Mouse (Mus musculus) heart, postnatal 0 days (tissue): ENCODE data around the gene Zfp768. TPM values are rescaled to one million over a fixed set of nuclear protein-coding genes. Genes with fewer than 3 reads are reported as not detected.
A peak's percentile ranks its signal among the peaks of the same experiment; 100 is the strongest.

ENCODE experiments used
- ATAC-seq: fragments of 200-750 bp; cut with Nextera tagmentation; 2 replicates; pipeline ENCODE4 v1.8.0; 2017; ENCODE audit warnings: low read depth, moderate number of reproducible peaks, moderate library complexity; ENCODE audit not compliant: insufficient read depth
- DNase-seq: peaks from one replicate; pipeline ENCODE4 v3.0.0-alpha.2; 2016; ENCODE audit warnings: low spot score
- H3K27ac ChIP-seq: fragments of 300-500 bp; sonication (generic); 2 replicates; pipeline ENCODE4 v1.5.1; 2014; ENCODE audit warnings: low read depth, mild to moderate bottlenecking
- H3K27me3 ChIP-seq: fragments of 300-500 bp; sonication (generic); 2 replicates; pipeline ENCODE4 v1.6.1; 2014; ENCODE audit warnings: low read length, mixed read lengths; ENCODE audit not compliant: control insufficient read depth, insufficient read depth
- H3K36me3 ChIP-seq: fragments of 300-500 bp; sonication (generic); replicated peaks from 2 replicates; pipeline ENCODE4 v1.6.1; 2014; ENCODE audit warnings: low read length, mixed read lengths; ENCODE audit not compliant: control insufficient read depth, insufficient read depth
- H3K4me1 ChIP-seq: fragments of 300-500 bp; sonication (generic); 2 replicates; pipeline ENCODE4 v1.6.1; 2014; ENCODE audit warnings: antibody characterized with exemption; ENCODE audit not compliant: control insufficient read depth, insufficient read depth
- H3K4me2 ChIP-seq: fragments of 300-500 bp; sonication (generic); 2 replicates; pipeline ENCODE4 v1.6.1; 2014; ENCODE audit warnings: low read depth, mild to moderate bottlenecking, low read length, moderate library complexity
- H3K4me3 ChIP-seq: fragments of 300-500 bp; sonication (generic); 2 replicates; pipeline ENCODE4 v1.5.1; 2014; ENCODE audit warnings: low read depth, low read length
- H3K9ac ChIP-seq: fragments of 300-500 bp; sonication (generic); replicated peaks from 2 replicates; pipeline ENCODE4 v1.6.1; 2014; ENCODE audit warnings: low read depth, low read length, mixed read lengths
- H3K9me3 ChIP-seq: fragments of 300-500 bp; sonication (generic); replicated peaks from 2 replicates; pipeline ENCODE4 v1.6.1; 2016; ENCODE audit warnings: low read length; ENCODE audit not compliant: control insufficient read depth
- CTCF ChIP-seq: IDR thresholded peaks from 2 replicates; pipeline ENCODE4 v1.5.1; 2016; ENCODE audit warnings: antibody characterized with exemption, control low read depth, low read depth
- EP300 ChIP-seq: IDR thresholded peaks from 2 replicates; pipeline ENCODE4 v1.6.1; 2016; ENCODE audit warnings: antibody characterized with exemption, low read depth
- WGBS: fragments of 180-500 bp; shearing (Covaris S2); extraction: QIAGEN DNeasy Blood & Tissue Kit; methylation state at CpG from one replicate; pipeline ENCODE4 v1.1.7; 2014; 5-methylcytosine and 5-hydroxymethylcytosine counted together
- polyA plus RNA-seq: library from polyadenylated mRNA; unstranded; fragments of >200 nt; fragmentation: Nextera tagmentation; extraction: Ambion mirVana; gene quantifications from 2 replicates; pipeline ENCODE4 v1.2.1, GENCODE M21; 2015
- total RNA-seq: library from RNA; depleted of rRNA; stranded (reverse); fragments of >200 nt; gene quantifications from 2 replicates; pipeline ENCODE4 v1.2.3, GENCODE M21; 2014; ENCODE audit warnings: low replicate concordance

The Zfp768 gene
- total and polyA plus RNA-seq, 2 experiments from 2014 or later, result 22.0 to 54.3 TPM

GRCm38 (mm10) chr7:127355796-127356195, 10.4 kb upstream of the Zfp768 start:
- 47% methylated on average over 3 of the region's 3 CpGs for WGBS
- Histone ChIP-seq H3K27ac (no peak overlapping the region), H3K36me3 (no peaks in the 10 kb centered on the region), H3K9me3 (no peaks in the 10 kb centered on the region), H3K4me1 (no peaks in the 10 kb centered on the region), H3K4me2 (no peak overlapping the region), H3K9ac (no peak overlapping the region), H3K27me3 (no peaks in the 10 kb centered on the region), H3K4me3 (no peak overlapping the region)
- no peak for TF ChIP-seq CTCF
- TF ChIP-seq EP300, result no peak
- ATAC-seq, result no peak
- no peak for DNase-seq

DNA sequence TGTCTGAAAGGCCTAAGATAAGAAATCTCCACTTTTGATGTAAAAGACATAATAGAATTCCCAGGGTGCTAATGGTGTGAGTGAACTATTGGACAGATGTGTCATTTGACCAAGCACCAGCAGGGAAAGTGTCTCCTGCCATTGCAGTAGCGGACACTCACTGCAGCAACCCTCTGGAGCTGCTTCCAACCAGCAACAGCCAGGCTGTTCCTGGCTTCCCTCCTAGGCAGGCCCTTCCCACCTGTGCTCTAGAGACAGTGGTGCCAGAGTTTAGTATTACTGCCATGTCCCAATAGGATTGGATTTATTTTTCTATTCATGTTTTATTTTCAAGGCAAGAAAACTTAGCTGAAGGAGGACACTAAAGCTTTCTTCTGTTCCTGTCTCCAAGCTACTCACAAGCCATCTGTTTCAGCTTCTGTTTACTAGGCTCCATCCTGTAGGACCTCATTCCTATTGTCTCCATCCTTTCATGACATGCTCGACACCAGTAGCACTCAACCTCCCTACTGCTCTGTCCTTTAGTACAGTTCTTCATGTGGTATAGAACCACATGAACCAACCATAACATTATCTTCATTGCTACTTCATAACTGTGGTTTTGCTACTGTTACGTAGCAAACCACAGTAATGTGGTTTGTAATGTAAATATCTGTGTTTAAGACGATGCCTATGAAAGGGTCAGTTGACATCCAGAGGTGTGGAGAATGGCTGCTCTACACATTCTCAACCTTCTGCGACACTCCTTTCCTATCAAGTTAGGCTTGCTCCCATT, 6.0 kb upstream of the Zfp768 start:
- no peak overlapping the region for H3K27ac ChIP-seq
- no peak for DNase-seq
- no peaks in the 10 kb centered on the region for H3K36me3 ChIP-seq
- H3K4me1 ChIP-seq, result peaks cover 9% of the 10 kb centered on the region
- no peaks in the 10 kb centered on the region for H3K27me3 ChIP-seq
- H3K9me3 ChIP-seq, result no peaks in the 10 kb centered on the region
- TF ChIP-seq EP300 (no peak), CTCF (no peak)
- no peak overlapping the region for H3K4me2 ChIP-seq
- H3K9ac ChIP-seq, result no peak overlapping the region
- H3K4me3 ChIP-seq, result no peak overlapping the region
- no peak for ATAC-seq
- 80% methylated on average over 5 of the region's 5 CpGs for WGBS

DNA sequence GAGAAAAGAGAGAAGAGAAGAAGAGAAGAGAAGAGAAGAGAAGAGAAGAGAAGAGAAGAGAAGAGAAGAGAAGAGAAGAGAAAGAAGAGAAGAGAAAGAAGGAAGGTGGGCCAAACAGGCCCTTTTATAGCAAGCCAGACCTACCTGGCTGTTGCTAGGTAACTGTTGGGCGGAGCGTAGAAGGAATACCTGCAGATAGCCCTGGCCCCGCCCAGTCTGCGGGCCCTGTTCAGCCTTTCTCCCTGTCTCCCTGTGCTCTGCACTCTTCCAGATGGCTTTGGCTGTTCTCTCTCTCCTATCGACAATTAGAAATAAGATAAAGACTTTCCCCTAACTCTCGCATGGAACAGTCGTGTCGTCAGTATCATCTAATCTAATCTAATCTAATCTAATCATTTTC, 1.3 kb upstream of the Zfp768 start:
- peak overlapping the region; percentile 92 for H3K9ac ChIP-seq

DNA sequence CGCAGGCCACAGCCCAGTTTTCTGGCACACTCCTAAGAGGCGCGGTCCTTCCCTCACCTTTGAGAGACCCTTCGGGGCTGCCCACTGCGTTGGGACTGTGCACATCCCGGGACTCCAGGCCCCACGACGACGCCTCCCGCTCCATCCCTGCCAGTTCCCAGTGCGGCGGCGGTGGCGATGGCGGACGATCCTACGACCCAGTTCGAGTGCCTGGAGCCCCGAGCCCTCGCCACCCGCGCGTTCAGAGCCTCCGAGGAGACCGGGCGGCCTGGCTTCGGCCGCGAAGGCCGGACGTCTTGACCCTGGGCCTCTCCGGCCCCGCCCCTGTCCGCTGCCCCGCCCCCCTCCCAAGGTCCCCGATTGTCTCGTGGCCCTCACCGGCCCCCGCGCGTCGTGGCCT, 297 bp downstream of the Zfp768 start:
- ATAC-seq (peak; percentile 49), DNase-seq (peak; percentile 27)
- under 1% methylated on average over 42 of the region's 42 CpGs for WGBS

More for the DNA sequence above, 1.3 kb upstream of the Zfp768 start:
- Histone ChIP-seq H3K9me3 (no peaks in the 10 kb centered on the region), H3K4me3 (peak overlapping the region; percentile 85), H3K27ac (peak overlapping the region; percentile 99), H3K27me3 (no peaks in the 10 kb centered on the region), H3K4me2 (peak overlapping the region; percentile 68), H3K4me1 (peaks cover 28% of the 10 kb centered on the region), H3K36me3 (peaks cover 19% of the 10 kb centered on the region)
- WGBS, result 20% methylated on average over 8 of the region's 8 CpGs
- DNase-seq (no peak), ATAC-seq (no peak)
- TF ChIP-seq CTCF (no peak), EP300 (no peak)

GRCm38 (mm10) chr7:127344371-127344770, 1.0 kb downstream of the Zfp768 start:
- Histone ChIP-seq H3K4me3 (peak overlapping the region; percentile 85), H3K9ac (peak overlapping the region; percentile 92), H3K27ac (peak overlapping the region; percentile 99; the same call in 1 of the 2 replicates), H3K9me3 (no peaks in the 10 kb centered on the region), H3K27me3 (no peaks in the 10 kb centered on the region), H3K36me3 (peaks cover 26% of the 10 kb centered on the region), H3K4me1 (peaks cover 28% of the 10 kb centered on the region), H3K4me2 (peak overlapping the region; percentile 68)
- TF ChIP-seq CTCF, result no peak
- TF ChIP-seq EP300, result no peak
- WGBS, result 86% methylated on average over 8 of the region's 8 CpGs
- no peak for ATAC-seq
- no peak for DNase-seq

More for the DNA sequence above, 297 bp downstream of the Zfp768 start:
- H3K36me3 ChIP-seq, result peaks cover 26% of the 10 kb centered on the region
- peak overlapping the region; percentile 99 for H3K27ac ChIP-seq
- H3K4me2 ChIP-seq, result peak overlapping the region; percentile 68
- H3K9ac ChIP-seq, result peak overlapping the region; percentile 92
- peaks cover 28% of the 10 kb centered on the region for H3K4me1 ChIP-seq
- H3K4me3 ChIP-seq, result peak overlapping the region; percentile 85
- H3K9me3 ChIP-seq, result no peaks in the 10 kb centered on the region
- TF ChIP-seq EP300, result no peak
- no peak for TF ChIP-seq CTCF
- H3K27me3 ChIP-seq, result no peaks in the 10 kb centered on the region
